Mouse (Mus musculus): ENCODE data around the gene Mavs.

Gene Mavs

GRCm38 (mm10) chr2:131261481-131262212 lies 27.8 kb downstream of the Mavs start:
- no peak for DNase-seq (ENCODE audit: low read depth in 2 of 2, low spot score in 2 of 2)

GRCm38 (mm10) chr2:131262213-131262672 lies 28.4 kb downstream of the Mavs start, which contains the start of gene Pank2:
Gene Pank2, plus strand, starts transcription at chr2:131262495.
- DNase-seq (ENCODE audit: low read depth in 2 of 2, low spot score in 2 of 2), result peak; percentile 93 to 94

- DNase-seq (ENCODE audit: low read depth in 2 of 2, low spot score in 2 of 2), result peak in 1 of 2 experiments; percentile 9
Observed at GRCm38 (mm10) chr2:131262680-131263670, 29.1 kb downstream of the Mavs start.

- DNase-seq (ENCODE audit: low read depth in 2 of 2, low spot score in 2 of 2), result no peak
Observed at GRCm38 (mm10) chr2:131264027-131264426, 30.2 kb downstream of the Mavs start.

- no peak for DNase-seq (ENCODE audit: low read depth in 2 of 2, low spot score in 2 of 2)
Observed at GRCm38 (mm10) chr2:131265056-131265455, 31.2 kb downstream of the Mavs start.

- DNase-seq (ENCODE audit: low read depth in 2 of 2, low spot score in 2 of 2), result no peak
Observed at GRCm38 (mm10) chr2:131275493-131275892, 41.6 kb downstream of the Mavs start.

- DNase-seq (ENCODE audit: low read depth in 2 of 2, low spot score in 2 of 2), result no peak
Observed at GRCm38 (mm10) chr2:131276722-131277121, 42.9 kb downstream of the Mavs start.

- no peak for DNase-seq (ENCODE audit: low read depth in 2 of 2, low spot score in 2 of 2)
Observed at GRCm38 (mm10) chr2:131281596-131281995, 47.7 kb downstream of the Mavs start.

GRCm38 (mm10) chr2:131286276-131286675 lies 52.4 kb downstream of the Mavs start:
- DNase-seq (ENCODE audit: low read depth in 2 of 2, low spot score in 2 of 2), result no peak

GRCm38 (mm10) chr2:131290669-131291068 lies 56.8 kb downstream of the Mavs start:
- DNase-seq (ENCODE audit: low read depth in 2 of 2, low spot score in 2 of 2), result no peak

- no peak for DNase-seq (ENCODE audit: low read depth in 2 of 2, low spot score in 2 of 2)
Observed at GRCm38 (mm10) chr2:131296746-131297261, 62.9 kb downstream of the Mavs start.
